Mouse (Mus musculus) heart, embryonic 12.5 days (tissue): Measurements from ENCODE around the gene Wdr59. TPM values are rescaled to one million over a fixed set of nuclear protein-coding genes. Genes with fewer than 3 reads are reported as not detected.
"Not testable (repeated sequence)": the region's sequence is repeated elsewhere in the genome, so short reads cannot be mapped to it uniquely, and the experiment has no call there.

ENCODE experiments used
- ATAC-seq: fragments of 200-750 bp; cut with Nextera tagmentation; 2 replicates; pipeline ENCODE4 v1.8.0; 2017; ENCODE audit warnings: moderate TSS enrichment, moderate library complexity; ENCODE audit not compliant: insufficient number of reproducible peaks, low FRiP score
- H3K27ac ChIP-seq: fragments of 300-500 bp; sonication (generic); 2 replicates; pipeline ENCODE4 v1.5.1; 2016; ENCODE audit warnings: mild to moderate bottlenecking, moderate library complexity; ENCODE audit not compliant: poor library complexity, severe bottlenecking
- H3K27me3 ChIP-seq: fragments of 300-500 bp; sonication (generic); replicated peaks from 2 replicates; pipeline ENCODE4 v1.6.1; 2016; ENCODE audit warnings: mild to moderate bottlenecking, moderate library complexity
- H3K36me3 ChIP-seq: fragments of 300-500 bp; sonication (generic); 2 replicates; pipeline ENCODE4 v1.6.1; 2016; ENCODE audit warnings: mild to moderate bottlenecking, moderate library complexity
- H3K4me1 ChIP-seq: fragments of 300-500 bp; sonication (generic); replicated peaks from 2 replicates; pipeline ENCODE4 v1.6.1; 2016; ENCODE audit warnings: mild to moderate bottlenecking
- H3K4me2 ChIP-seq: fragments of 300-500 bp; sonication (generic); 2 replicates; pipeline ENCODE4 v1.6.1; 2016; ENCODE audit warnings: mild to moderate bottlenecking, moderate library complexity
- H3K4me3 ChIP-seq: fragments of 300-500 bp; sonication (generic); 2 replicates; pipeline ENCODE4 v1.5.1; 2016; ENCODE audit warnings: mild to moderate bottlenecking
- H3K9ac ChIP-seq: fragments of 300-500 bp; sonication (generic); 2 replicates; pipeline ENCODE4 v1.6.1; 2016; ENCODE audit warnings: mild to moderate bottlenecking, moderate library complexity
- H3K9me3 ChIP-seq: fragments of 300-500 bp; sonication (generic); replicated peaks from 2 replicates; pipeline ENCODE4 v1.6.1; 2016; ENCODE audit warnings: mild to moderate bottlenecking, moderate library complexity
- WGBS: fragments of 180-500 bp; shearing (Covaris S2); methylation state at CpG from one replicate; pipeline ENCODE4 v1.1.7; 2016; 5-methylcytosine and 5-hydroxymethylcytosine counted together
- polyA plus RNA-seq: library from polyadenylated mRNA; unstranded; fragments of >200 nt; fragmentation: Nextera tagmentation; extraction: Ambion mirVana; gene quantifications from 2 replicates; pipeline ENCODE4 v1.2.1, GENCODE M21; 2016

The Wdr59 gene
- polyA plus RNA-seq, 1 experiment from 2014 or later, result 4.7 TPM

- WGBS, result 90% methylated on average over 2 of the region's 2 CpGs
Measured at GRCm38 (mm10) chr8:111517466-111517865, 4.4 kb downstream of the Wdr59 start.

GRCm38 (mm10) chr8:111516451-111517035 is 5.3 kb downstream of the Wdr59 start:
- Histone ChIP-seq H3K27me3 (no peaks in the 10 kb centered on the region), H3K9ac (no peak overlapping the region), H3K36me3 (0 out of 2 replicates have a peak, but pooled peaks cover 6% of the 10 kb centered on the region), H3K4me1 (peaks cover 22% of the 10 kb centered on the region), H3K9me3 (peaks cover 3% of the 10 kb centered on the region; the same call in 1 of the 2 replicates), H3K4me2 (no peak overlapping the region), H3K27ac (no peak overlapping the region), H3K4me3 (no peak overlapping the region)
- ATAC-seq, result no peak
- 36% methylated on average over 7 of the region's 7 CpGs for WGBS

More at GRCm38 (mm10) chr8:111517466-111517865, 4.4 kb downstream of the Wdr59 start:
- no peak overlapping the region for H3K9ac ChIP-seq
- no peaks in the 10 kb centered on the region for H3K27me3 ChIP-seq
- H3K4me3 ChIP-seq, result no peak overlapping the region
- ATAC-seq, result no peak
- H3K27ac ChIP-seq, result no peak overlapping the region
- H3K4me2 ChIP-seq, result no peak overlapping the region
- H3K36me3 ChIP-seq, result 0 out of 2 replicates have a peak, but pooled peaks cover 6% of the 10 kb centered on the region
- peaks cover 22% of the 10 kb centered on the region for H3K4me1 ChIP-seq
- peaks cover 3% of the 10 kb centered on the region; the same call in 1 of the 2 replicates for H3K9me3 ChIP-seq

GRCm38 (mm10) chr8:111513446-111513845 is 8.4 kb downstream of the Wdr59 start:
- H3K36me3 ChIP-seq, result 0 out of 2 replicates have a peak, but pooled peaks cover 6% of the 10 kb centered on the region
- no peak overlapping the region for H3K4me3 ChIP-seq
- H3K9me3 ChIP-seq, result no peaks in the 10 kb centered on the region; the same call in 1 of the 2 replicates
- 78% methylated on average over 8 of the region's 8 CpGs for WGBS
- no peaks in the 10 kb centered on the region for H3K27me3 ChIP-seq
- H3K4me1 ChIP-seq, result peaks cover 41% of the 10 kb centered on the region
- no peak for ATAC-seq
- no peak overlapping the region for H3K9ac ChIP-seq
- H3K4me2 ChIP-seq, result no peak overlapping the region
- no peak overlapping the region for H3K27ac ChIP-seq

GRCm38 (mm10) chr8:111512941-111513340 is 9.0 kb downstream of the Wdr59 start:
- H3K27ac ChIP-seq, result no peak overlapping the region
- H3K9me3 ChIP-seq, result no peaks in the 10 kb centered on the region; the same call in 1 of the 2 replicates
- no peak for ATAC-seq
- 0 out of 2 replicates have a peak, but pooled peaks cover 6% of the 10 kb centered on the region for H3K36me3 ChIP-seq
- H3K9ac ChIP-seq, result no peak overlapping the region
- H3K27me3 ChIP-seq, result no peaks in the 10 kb centered on the region
- peaks cover 46% of the 10 kb centered on the region for H3K4me1 ChIP-seq
- H3K4me2 ChIP-seq, result no peak overlapping the region
- 65% methylated on average over 7 of the region's 7 CpGs for WGBS
- H3K4me3 ChIP-seq, result no peak overlapping the region

GRCm38 (mm10) chr8:111510401-111510800 is 11.5 kb downstream of the Wdr59 start:
- Histone ChIP-seq H3K9me3 (no peaks in the 10 kb centered on the region), H3K9ac (no peak overlapping the region), H3K27ac (peak overlapping the region; percentile 85), H3K4me1 (peaks cover 43% of the 10 kb centered on the region), H3K27me3 (no peaks in the 10 kb centered on the region), H3K4me2 (peak overlapping the region; percentile 15; the same call in 1 of the 2 replicates), H3K36me3 (0 out of 2 replicates have a peak, but pooled peaks cover 2% of the 10 kb centered on the region), H3K4me3 (no peak overlapping the region)
- ATAC-seq, result peak; percentile 85
- 15% methylated on average over 4 of the region's 4 CpGs for WGBS

GRCm38 (mm10) chr8:111509278-111509677 is 12.6 kb downstream of the Wdr59 start:
- no peak overlapping the region for H3K4me3 ChIP-seq
- peak; percentile 22; the same call in 1 of the 2 replicates for ATAC-seq

GRCm38 (mm10) chr8:111508566-111508965 is 13.3 kb downstream of the Wdr59 start:
- H3K9me3 ChIP-seq, result no peaks in the 10 kb centered on the region
- H3K27me3 ChIP-seq, result no peaks in the 10 kb centered on the region
- H3K9ac ChIP-seq, result no peak overlapping the region
- peak; percentile 58; the same call in 1 of the 2 replicates for ATAC-seq
- WGBS, result 6% methylated on average over 2 of the region's 2 CpGs
- no peak overlapping the region for H3K4me3 ChIP-seq
- H3K4me2 ChIP-seq, result no peak overlapping the region
- H3K36me3 ChIP-seq, result peaks cover 9% of the 10 kb centered on the region
- peaks cover 49% of the 10 kb centered on the region for H3K4me1 ChIP-seq
- peak overlapping the region; percentile 68 for H3K27ac ChIP-seq

More at GRCm38 (mm10) chr8:111509278-111509677, 12.6 kb downstream of the Wdr59 start:
- WGBS, result 42% methylated on average over 11 of the region's 11 CpGs
- H3K27me3 ChIP-seq, result no peaks in the 10 kb centered on the region
- H3K9ac ChIP-seq, result no peak overlapping the region
- peaks cover 48% of the 10 kb centered on the region for H3K4me1 ChIP-seq
- no peaks in the 10 kb centered on the region for H3K9me3 ChIP-seq
- H3K4me2 ChIP-seq, result peak overlapping the region; percentile 14; the same call in 1 of the 2 replicates
- H3K27ac ChIP-seq, result peak overlapping the region; percentile 85
- H3K36me3 ChIP-seq, result peaks cover 2% of the 10 kb centered on the region; the same call in 1 of the 2 replicates

GRCm38 (mm10) chr8:111501724-111502464 is 20.0 kb downstream of the Wdr59 start:
- no peaks in the 10 kb centered on the region for H3K9me3 ChIP-seq
- H3K36me3 ChIP-seq, result peaks cover 29% of the 10 kb centered on the region
- H3K4me1 ChIP-seq, result peaks cover 21% of the 10 kb centered on the region
- 23% methylated on average over 11 of the region's 11 CpGs for WGBS
- H3K9ac ChIP-seq, result 0 out of 2 replicates have a peak overlapping the region, but pooled peaks have one; percentile 16
- H3K27ac ChIP-seq, result peak overlapping the region; percentile 29; the same call in 1 of the 2 replicates
- no peaks in the 10 kb centered on the region for H3K27me3 ChIP-seq
- H3K4me3 ChIP-seq, result no peak overlapping the region
- H3K4me2 ChIP-seq, result peak overlapping the region; percentile 48
- ATAC-seq, result no peak

GRCm38 (mm10) chr8:111498249-111498648 is 23.6 kb downstream of the Wdr59 start:
- WGBS, result 67% methylated on average over 6 of the region's 6 CpGs
- peaks cover 48% of the 10 kb centered on the region for H3K36me3 ChIP-seq
- not testable (repeated sequence) for ATAC-seq

GRCm38 (mm10) chr8:111496326-111496725 is 25.6 kb downstream of the Wdr59 start:
- H3K27ac ChIP-seq, result no peak overlapping the region
- no peak for ATAC-seq
- H3K4me1 ChIP-seq, result 0 out of 2 replicates have a peak, but pooled peaks cover under 1% of the 10 kb centered on the region
- no peak overlapping the region for H3K4me3 ChIP-seq
- no peaks in the 10 kb centered on the region for H3K9me3 ChIP-seq
- no peaks in the 10 kb centered on the region for H3K27me3 ChIP-seq
- WGBS, result 78% methylated on average over 7 of the region's 7 CpGs
- H3K9ac ChIP-seq, result no peak overlapping the region
- peaks cover 55% of the 10 kb centered on the region for H3K36me3 ChIP-seq
- no peak overlapping the region for H3K4me2 ChIP-seq

More at GRCm38 (mm10) chr8:111498249-111498648, 23.6 kb downstream of the Wdr59 start:
- not testable (repeated sequence) for H3K9ac ChIP-seq, H3K9me3 ChIP-seq, H3K4me2 ChIP-seq, H3K4me3 ChIP-seq, H3K27me3 ChIP-seq, H3K27ac ChIP-seq
- H3K4me1 ChIP-seq, result peaks cover 16% of the 10 kb centered on the region

- H3K9ac ChIP-seq, result no peak overlapping the region
- H3K27ac ChIP-seq, result no peak overlapping the region
- WGBS, result 88% methylated on average over 3 of the region's 3 CpGs
- no peak for ATAC-seq
- H3K4me2 ChIP-seq, result no peak overlapping the region
- H3K4me1 ChIP-seq, result peaks cover 8% of the 10 kb centered on the region; the same call in 1 of the 2 replicates
- H3K9me3 ChIP-seq, result no peaks in the 10 kb centered on the region
- H3K27me3 ChIP-seq, result no peaks in the 10 kb centered on the region
- peaks cover 39% of the 10 kb centered on the region for H3K36me3 ChIP-seq
- no peak overlapping the region for H3K4me3 ChIP-seq
Measured at GRCm38 (mm10) chr8:111493176-111493575, 28.7 kb downstream of the Wdr59 start.
